Mouse (Mus musculus) C2C12 (cell line): ENCODE results near the gene Pex14.

Experiments
- CEBPB ChIP-seq: IDR thresholded peaks from one replicate; pipeline ENCODE4 v1.6.1; 2011; ENCODE audit warnings: low read depth, mild to moderate bottlenecking, control low read depth, moderate library complexity
- CTCF ChIP-seq: IDR thresholded peaks from one replicate; pipeline ENCODE4 v1.5.1; 2011; ENCODE audit not compliant: control insufficient read depth, insufficient read depth, insufficient read length
- FOSL1 ChIP-seq: IDR thresholded peaks from one replicate; pipeline ENCODE4 v1.8.0; 2011; ENCODE audit warnings: mild to moderate bottlenecking, low read length; ENCODE audit not compliant: poor library complexity, insufficient read depth, severe bottlenecking
- MAX ChIP-seq: IDR thresholded peaks from one replicate; pipeline ENCODE4 v1.6.1; 2011; ENCODE audit warnings: mild to moderate bottlenecking, control low read depth
- MYOD1 ChIP-seq: IDR thresholded peaks from one replicate; pipeline ENCODE4 v1.6.1; 2011; ENCODE audit warnings: low read depth; ENCODE audit not compliant: control insufficient read depth, insufficient read length
- MYOG ChIP-seq: IDR thresholded peaks from one replicate; pipeline ENCODE4 v1.6.1; 2011; ENCODE audit not compliant: control insufficient read depth, insufficient read length; ENCODE audit errors: extremely low read depth
- USF1 ChIP-seq: IDR thresholded peaks from one replicate; pipeline ENCODE4 v1.6.1; 2011; ENCODE audit warnings: low read depth, mild to moderate bottlenecking, control low read depth, moderate library complexity

DNA sequence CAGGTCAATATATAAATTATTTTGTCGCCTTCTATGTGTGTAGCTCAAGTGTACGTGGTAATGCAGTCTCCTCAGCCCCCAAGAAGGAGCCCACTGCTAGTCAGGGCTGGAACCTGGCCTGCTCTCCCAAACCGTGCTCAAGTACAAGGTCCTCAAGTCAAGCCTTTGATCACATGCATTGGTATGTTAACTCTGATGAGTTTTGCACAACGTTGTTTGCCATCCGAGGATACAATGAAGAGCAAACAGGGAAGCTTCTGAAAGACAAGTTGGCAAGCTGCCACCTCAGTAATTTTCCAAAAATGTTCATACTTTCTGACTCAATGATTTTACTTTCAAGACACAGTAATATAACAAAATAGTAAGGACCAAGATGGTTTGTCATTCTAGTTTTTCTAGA, 105.7 kb downstream of the Pex14 start:
- TF ChIP-seq CTCF, result no peak
- TF ChIP-seq MAX, result no peak
- no peak for TF ChIP-seq USF1
- no peak for TF ChIP-seq CEBPB
- no peak for TF ChIP-seq MYOG
- TF ChIP-seq MYOD1, result no peak
- TF ChIP-seq FOSL1, result no peak
